Mouse (Mus musculus): Measurements from ENCODE around the gene Msi1. TPM values are rescaled to one million over a fixed set of nuclear protein-coding genes. Genes with fewer than 3 reads are reported as not detected.
"Not testable (repeated sequence)": the region's sequence is repeated elsewhere in the genome, so short reads cannot be mapped to it uniquely, and the experiment has no call there.

Msi1 gene
- polyA plus RNA-seq, 1 experiment from 2014 or later: 12.1 TPM

DNA sequence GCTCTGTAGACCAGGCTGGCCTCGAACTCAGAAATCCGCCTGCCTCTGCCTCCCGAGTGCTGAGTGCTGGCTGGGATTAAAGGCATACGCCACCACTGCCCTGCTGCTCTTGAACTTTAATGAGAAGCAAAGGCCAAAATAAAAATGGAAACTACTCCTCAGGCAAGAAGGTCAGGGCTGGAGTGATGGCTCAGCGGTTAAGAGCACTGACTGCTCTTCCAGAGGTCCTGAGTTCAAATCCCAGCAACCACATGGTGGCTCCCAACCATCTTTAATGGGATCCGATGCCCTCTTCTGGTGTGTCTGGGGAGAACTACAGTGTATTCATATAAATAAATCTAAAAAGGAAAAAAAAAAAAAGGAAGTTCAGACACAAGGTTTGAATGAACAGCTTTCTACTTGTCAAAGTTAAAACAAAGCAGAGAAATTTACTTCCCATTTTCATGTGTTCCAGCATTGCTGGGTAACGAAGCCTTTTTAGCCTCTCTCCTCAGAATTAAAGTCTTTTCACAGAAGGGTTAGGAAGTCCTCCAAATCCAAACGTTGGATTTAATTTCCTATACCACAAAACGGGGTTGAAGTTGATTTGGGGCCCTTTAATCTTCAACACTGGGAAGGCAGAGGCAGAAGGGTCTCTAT, 58.7 kb downstream of the Msi1 start:
- Histone ChIP-seq H3K36me3 (ENCODE audit: insufficient read depth, low read length) (no peaks in the 10 kb centered on the region), H3K4me1 (ENCODE audit: insufficient read depth, low read length) (peaks cover 46% of the 10 kb centered on the region), H3K4me3 (ENCODE audit: low read length) (no peak overlapping the region), H3K27ac (ENCODE audit: low read length) (no peak overlapping the region), H3K27me3 (ENCODE audit: insufficient read depth, low read length) (no peaks in the 10 kb centered on the region), H3K9ac (replicated peaks; ENCODE audit: low read length) (no peak overlapping the region), H3K9me3 (ENCODE audit: low read length) (no peaks in the 10 kb centered on the region), H3K4me2 (replicated peaks; ENCODE audit: low read depth, low read length) (no peak overlapping the region)
- 71% methylated on average over 9 of the region's 9 CpGs for WGBS
- ATAC-seq (ENCODE audit: low FRiP score, low TSS enrichment): no peak

DNA sequence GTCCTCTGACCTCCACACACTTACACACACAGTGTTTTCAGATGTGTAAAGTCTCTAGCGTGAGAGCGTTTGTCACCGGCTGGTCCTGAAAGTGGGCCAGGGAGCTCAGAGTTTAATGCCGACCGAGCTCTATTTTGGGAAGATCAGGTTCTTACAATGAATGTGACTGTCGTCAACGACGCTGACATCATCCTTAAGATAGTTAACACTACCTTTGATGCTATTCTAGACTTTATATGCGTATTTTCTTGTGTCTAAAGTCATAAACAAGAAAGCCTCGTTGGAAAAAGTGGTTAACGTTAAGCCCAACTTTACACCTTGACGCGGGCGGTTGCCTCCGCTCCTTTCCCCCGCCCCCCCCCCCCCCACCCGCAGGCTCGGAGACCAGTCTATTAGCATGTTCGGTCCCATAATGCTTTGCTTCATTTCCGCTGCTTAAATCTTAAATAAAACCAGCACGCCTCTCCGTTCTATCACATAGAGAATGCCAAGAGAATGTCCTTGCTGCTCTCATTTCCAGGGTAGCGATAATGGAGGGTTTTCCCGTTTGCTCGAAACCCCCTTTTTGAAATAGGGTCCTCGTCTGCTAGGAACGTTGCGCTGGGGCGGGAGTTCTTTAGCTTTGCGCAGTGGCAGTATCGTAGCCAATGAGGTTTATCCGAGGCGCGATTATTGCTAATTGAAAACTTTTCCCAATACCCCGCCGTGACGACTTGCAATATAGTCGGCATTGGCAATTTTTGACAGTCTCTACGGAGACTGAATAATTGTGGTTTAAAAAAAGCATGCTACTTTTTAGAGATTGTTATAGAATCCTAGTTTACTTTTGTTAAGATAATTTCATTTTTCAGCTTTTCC, 59.7 kb downstream of the Msi1 start:
- Histone ChIP-seq H3K27me3 (ENCODE audit: insufficient read depth, low read length) (no peaks in the 10 kb centered on the region), H3K9me3 (ENCODE audit: low read length) (no peaks in the 10 kb centered on the region), H3K9ac (replicated peaks; ENCODE audit: low read length) (peak overlapping the region; percentile 84), H3K4me3 (ENCODE audit: low read length) (peak overlapping the region; percentile 51), H3K4me2 (replicated peaks; ENCODE audit: low read depth, low read length) (peak overlapping the region; percentile 73), H3K36me3 (ENCODE audit: insufficient read depth, low read length) (no peaks in the 10 kb centered on the region), H3K27ac (ENCODE audit: low read length) (peak overlapping the region; percentile 100), H3K4me1 (ENCODE audit: insufficient read depth, low read length) (peaks cover 38% of the 10 kb centered on the region)
- peak; percentile 68 for ATAC-seq (ENCODE audit: low FRiP score, low TSS enrichment)
- under 1% methylated on average over 38 of the region's 39 CpGs for WGBS

DNA sequence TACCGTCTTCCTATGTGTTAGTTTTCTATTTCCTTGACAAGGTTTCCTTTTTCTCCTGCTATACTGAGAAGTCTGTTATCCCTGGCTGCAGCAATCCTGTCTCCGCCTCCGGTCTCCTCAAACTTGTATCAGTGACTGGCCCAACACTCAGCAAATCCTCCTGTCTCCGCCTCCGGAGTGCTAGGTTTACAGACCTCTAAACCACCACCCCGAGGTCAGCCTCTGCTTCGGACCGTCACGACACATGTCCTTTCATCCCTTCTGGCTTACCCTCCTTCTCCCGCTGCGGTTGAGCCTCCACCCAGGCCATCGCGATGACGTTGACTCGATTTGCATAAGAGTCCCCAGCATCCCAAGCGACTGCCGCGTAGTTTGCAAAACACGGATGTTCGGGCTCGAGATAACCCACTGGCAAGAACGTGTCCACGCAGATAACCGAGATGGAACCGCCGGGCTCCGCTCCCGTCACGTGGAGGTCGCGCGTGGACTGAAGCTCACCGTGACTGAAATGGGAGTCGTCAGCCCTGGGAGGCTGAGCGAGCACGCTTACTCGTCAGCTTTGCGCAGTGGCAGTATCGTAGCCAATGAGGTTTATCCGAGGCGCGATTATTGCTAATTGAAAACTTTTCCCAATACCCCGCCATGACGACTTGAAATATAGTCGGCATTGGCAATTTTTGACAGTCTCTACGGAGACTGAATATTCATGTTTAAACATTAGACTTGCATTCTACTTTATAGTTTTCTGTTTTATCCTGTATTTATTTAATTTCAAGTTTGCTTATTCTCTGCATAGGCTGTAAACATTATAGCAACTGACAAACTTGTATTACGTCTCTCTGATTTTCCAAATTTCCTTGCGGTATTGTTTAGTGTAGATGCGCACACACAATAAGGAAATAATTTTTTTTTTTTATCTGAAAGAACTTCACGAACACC, 60.6 kb downstream of the Msi1 start:
- H3K36me3 ChIP-seq (ENCODE audit: insufficient read depth, low read length): no peaks in the 10 kb centered on the region
- H3K9me3 ChIP-seq (ENCODE audit: low read length): no peaks in the 10 kb centered on the region
- H3K27ac ChIP-seq (ENCODE audit: low read length): peak overlapping the region; percentile 100
- H3K27me3 ChIP-seq (ENCODE audit: insufficient read depth, low read length): no peaks in the 10 kb centered on the region
- peaks cover 33% of the 10 kb centered on the region for H3K4me1 ChIP-seq (ENCODE audit: insufficient read depth, low read length)
- under 1% methylated on average over 50 of the region's 50 CpGs for WGBS
- H3K4me3 ChIP-seq (ENCODE audit: low read length): peak overlapping the region; percentile 51
- ATAC-seq (ENCODE audit: low FRiP score, low TSS enrichment): peak; percentile 82
- H3K4me2 ChIP-seq (replicated peaks; ENCODE audit: low read depth, low read length): peak overlapping the region; percentile 73
- H3K9ac ChIP-seq (replicated peaks; ENCODE audit: low read length): peak overlapping the region; percentile 90

DNA sequence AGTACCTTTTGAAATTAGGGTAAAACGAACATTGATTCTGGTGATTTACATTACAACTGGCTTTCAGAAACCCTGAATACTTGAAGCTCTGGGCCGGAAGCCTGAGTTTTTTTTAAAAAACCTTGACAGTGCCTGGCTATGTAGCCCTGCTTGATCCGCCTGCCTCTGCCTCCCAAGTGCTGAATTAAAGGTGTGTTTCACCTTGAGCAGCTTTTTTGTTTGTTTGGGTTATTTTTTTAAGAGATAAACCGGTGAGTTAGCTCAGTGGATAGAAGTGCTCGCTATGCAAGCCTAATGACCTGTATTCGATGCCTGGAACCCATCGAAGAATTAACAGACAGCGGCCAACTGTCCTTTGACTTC, 61.2 kb downstream of the Msi1 start:
- WGBS: 9% methylated on average over 8 of the region's 8 CpGs
- no peaks in the 10 kb centered on the region for H3K36me3 ChIP-seq (ENCODE audit: insufficient read depth, low read length)
- no peak overlapping the region for H3K9ac ChIP-seq (replicated peaks; ENCODE audit: low read length)
- ATAC-seq (ENCODE audit: low FRiP score, low TSS enrichment): no peak
- peak overlapping the region; percentile 35; the same call in 1 of the 2 replicates for H3K27ac ChIP-seq (ENCODE audit: low read length)
- H3K4me1 ChIP-seq (ENCODE audit: insufficient read depth, low read length): peaks cover 32% of the 10 kb centered on the region
- no peaks in the 10 kb centered on the region for H3K9me3 ChIP-seq (ENCODE audit: low read length)
- no peaks in the 10 kb centered on the region for H3K27me3 ChIP-seq (ENCODE audit: insufficient read depth, low read length)
- H3K4me3 ChIP-seq (ENCODE audit: low read length): no peak overlapping the region
- H3K4me2 ChIP-seq (replicated peaks; ENCODE audit: low read depth, low read length): peak overlapping the region; percentile 19

DNA sequence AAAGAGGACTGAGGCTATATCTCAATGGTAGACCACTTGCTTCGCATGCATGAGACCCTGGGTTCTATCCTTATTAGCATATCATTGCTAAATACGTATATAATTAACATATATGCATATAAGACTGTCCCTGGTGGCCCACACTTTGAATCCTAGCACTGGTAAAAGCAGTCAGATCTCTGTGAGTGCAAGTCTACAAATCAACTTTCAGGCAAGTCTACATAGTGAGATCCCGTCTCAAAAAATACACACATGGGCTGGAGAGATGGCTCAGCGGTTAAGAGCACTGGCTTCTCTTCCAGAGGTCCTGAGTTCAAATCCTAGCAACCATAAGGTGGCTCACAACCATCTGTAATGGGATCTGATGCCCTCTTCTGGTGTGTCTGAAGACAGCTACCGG, 61.7 kb downstream of the Msi1 start:
- Histone ChIP-seq H3K4me3 (ENCODE audit: low read length) (no peak overlapping the region), H3K9ac (replicated peaks; ENCODE audit: low read length) (no peak overlapping the region), H3K4me2 (replicated peaks; ENCODE audit: low read depth, low read length) (peak overlapping the region; percentile 19), H3K27ac (ENCODE audit: low read length) (no peak overlapping the region), H3K27me3 (ENCODE audit: insufficient read depth, low read length) (no peaks in the 10 kb centered on the region), H3K36me3 (ENCODE audit: insufficient read depth, low read length) (no peaks in the 10 kb centered on the region), H3K4me1 (ENCODE audit: insufficient read depth, low read length) (peaks cover 28% of the 10 kb centered on the region), H3K9me3 (ENCODE audit: low read length) (no peaks in the 10 kb centered on the region)
- 31% methylated on average over 5 of the region's 5 CpGs for WGBS
- ATAC-seq (ENCODE audit: low FRiP score, low TSS enrichment): no peak

DNA sequence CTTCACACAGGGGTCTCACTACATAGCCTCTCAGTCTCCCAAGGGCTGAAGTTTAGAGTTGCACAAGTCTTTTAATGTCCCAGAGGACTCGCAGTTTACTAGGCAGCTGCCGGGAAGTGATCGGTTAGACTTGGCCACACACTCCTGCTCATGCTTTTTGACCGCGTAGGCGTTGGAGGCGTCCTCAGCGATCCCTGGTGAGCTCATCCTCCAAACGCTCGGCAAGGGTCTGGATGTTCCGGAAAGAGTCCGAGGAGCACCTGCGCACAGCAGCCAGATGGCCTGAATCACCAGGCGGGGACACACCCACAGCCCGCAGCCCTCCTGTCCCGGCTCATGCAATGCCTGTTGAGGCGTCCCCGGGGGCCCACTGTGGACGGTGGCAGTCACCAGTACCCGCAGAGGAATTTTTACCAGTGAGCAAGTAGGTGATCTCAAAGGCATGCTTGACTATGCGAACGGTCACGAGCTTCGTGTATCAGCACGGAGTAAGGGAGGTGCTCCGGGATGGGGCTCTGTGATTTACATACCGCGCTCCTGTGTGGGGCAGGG, 62.4 kb downstream of the Msi1 start:
- Histone ChIP-seq H3K4me3 (ENCODE audit: low read length) (peak overlapping the region; percentile 36), H3K36me3 (ENCODE audit: insufficient read depth, low read length) (no peaks in the 10 kb centered on the region), H3K9me3 (ENCODE audit: low read length) (no peaks in the 10 kb centered on the region), H3K27me3 (ENCODE audit: insufficient read depth, low read length) (no peaks in the 10 kb centered on the region), H3K4me1 (ENCODE audit: insufficient read depth, low read length) (peaks cover 25% of the 10 kb centered on the region), H3K27ac (ENCODE audit: low read length) (0 out of 2 replicates have a peak overlapping the region, but pooled peaks have one; percentile 34), H3K4me2 (replicated peaks; ENCODE audit: low read depth, low read length) (peak overlapping the region; percentile 66), H3K9ac (replicated peaks; ENCODE audit: low read length) (peak overlapping the region; percentile 62)
- ATAC-seq (ENCODE audit: low FRiP score, low TSS enrichment): 0 out of 2 replicates have a peak, but pooled peaks have one; percentile 5
- 1% methylated on average over 28 of the region's 28 CpGs for WGBS

DNA sequence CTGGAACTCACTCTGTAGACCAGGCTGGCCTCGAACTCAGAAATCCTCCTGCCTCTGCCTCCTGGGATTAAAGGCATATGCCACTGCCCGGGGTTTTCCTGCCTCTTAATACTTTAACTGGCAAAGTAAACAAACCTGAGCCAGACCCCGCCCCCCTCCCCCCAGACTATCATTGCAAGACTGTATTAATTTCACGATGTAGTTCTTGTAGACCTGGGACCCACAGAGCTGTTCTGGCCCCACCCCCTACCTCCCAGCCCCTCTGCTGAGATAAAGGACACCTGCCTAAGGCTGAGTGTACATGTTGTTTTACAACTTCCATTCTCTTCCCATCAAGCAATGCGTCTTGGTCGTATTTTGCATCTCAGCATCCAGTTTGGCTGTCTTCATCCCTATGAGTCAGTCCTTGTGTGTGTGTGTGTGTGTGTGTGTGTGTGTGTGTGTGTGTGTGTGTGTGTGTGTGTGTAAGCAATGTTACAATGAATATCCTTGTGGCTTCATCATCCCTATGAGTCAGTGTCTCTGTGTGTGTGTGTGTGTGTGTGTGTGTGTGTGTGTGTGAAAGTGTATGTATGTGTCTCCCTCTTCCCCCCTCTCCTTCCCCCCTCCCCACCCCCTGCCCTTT, 63.4 kb downstream of the Msi1 start:
- ATAC-seq (ENCODE audit: low FRiP score, low TSS enrichment): no peak
- Histone ChIP-seq H3K27ac (ENCODE audit: low read length) (no peak overlapping the region), H3K36me3 (ENCODE audit: insufficient read depth, low read length) (no peaks in the 10 kb centered on the region), H3K27me3 (ENCODE audit: insufficient read depth, low read length) (no peaks in the 10 kb centered on the region), H3K4me2 (replicated peaks; ENCODE audit: low read depth, low read length) (no peak overlapping the region), H3K4me1 (ENCODE audit: insufficient read depth, low read length) (peaks cover 25% of the 10 kb centered on the region), H3K4me3 (ENCODE audit: low read length) (no peak overlapping the region), H3K9me3 (ENCODE audit: low read length) (no peaks in the 10 kb centered on the region), H3K9ac (replicated peaks; ENCODE audit: low read length) (no peak overlapping the region)
- 54% methylated on average over 6 of the region's 6 CpGs for WGBS

DNA sequence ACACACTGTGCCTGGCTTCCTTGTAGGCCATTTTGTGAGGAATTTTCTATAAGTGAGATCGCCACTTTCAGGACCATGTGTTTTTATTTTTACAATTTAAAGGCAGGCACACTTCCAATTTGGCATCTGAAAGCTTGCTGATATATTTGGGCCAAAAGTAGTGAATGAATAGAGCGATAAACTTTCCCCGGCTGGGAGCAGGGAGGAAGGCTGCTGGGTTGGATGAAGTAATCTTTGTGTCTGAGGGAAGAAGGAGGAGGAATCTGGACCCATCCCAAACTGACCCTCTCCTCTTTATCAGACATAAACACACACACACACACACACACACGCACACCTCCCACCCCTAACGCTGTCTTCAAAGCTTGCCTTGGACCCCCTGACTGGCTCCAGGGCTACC, 64.0 kb downstream of the Msi1 start:
- no peak for ATAC-seq (ENCODE audit: low FRiP score, low TSS enrichment)
- 56% methylated on average over 5 of the region's 5 CpGs for WGBS
- no peak overlapping the region for H3K27ac ChIP-seq (ENCODE audit: low read length)
- no peak overlapping the region for H3K4me2 ChIP-seq (replicated peaks; ENCODE audit: low read depth, low read length)
- H3K27me3 ChIP-seq (ENCODE audit: insufficient read depth, low read length): no peaks in the 10 kb centered on the region
- H3K9me3 ChIP-seq (ENCODE audit: low read length): no peaks in the 10 kb centered on the region
- H3K36me3 ChIP-seq (ENCODE audit: insufficient read depth, low read length): no peaks in the 10 kb centered on the region
- no peak overlapping the region for H3K4me3 ChIP-seq (ENCODE audit: low read length)
- H3K4me1 ChIP-seq (ENCODE audit: insufficient read depth, low read length): peaks cover 24% of the 10 kb centered on the region
- no peak overlapping the region for H3K9ac ChIP-seq (replicated peaks; ENCODE audit: low read length)

DNA sequence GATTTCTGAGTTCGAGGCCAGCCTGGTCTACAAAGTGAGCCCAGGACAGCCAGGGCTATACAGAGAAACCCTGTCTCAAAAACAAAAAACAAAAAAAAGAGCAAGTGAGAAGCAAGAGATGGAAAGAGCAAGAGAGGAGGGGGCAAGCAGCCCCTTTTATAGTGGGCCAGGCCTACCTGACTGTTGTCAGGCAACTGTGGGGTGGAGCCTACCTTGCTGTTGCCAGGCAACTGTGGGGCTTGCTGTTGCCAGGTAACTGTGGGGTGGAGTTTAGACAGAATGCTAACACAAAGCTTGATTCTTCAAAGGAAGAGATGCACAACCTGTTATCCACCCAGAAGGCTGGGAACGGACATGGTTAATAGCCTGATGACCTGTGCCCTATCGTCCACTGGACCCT, 66.2 kb downstream of the Msi1 start:
- H3K4me1 ChIP-seq (ENCODE audit: insufficient read depth, low read length): peaks cover 22% of the 10 kb centered on the region
- 85% methylated on average over 3 of the region's 3 CpGs for WGBS
- not testable (repeated sequence) for H3K9me3 ChIP-seq (ENCODE audit: low read length); ATAC-seq (ENCODE audit: low FRiP score, low TSS enrichment); H3K4me2 ChIP-seq (replicated peaks; ENCODE audit: low read depth, low read length); H3K9ac ChIP-seq (replicated peaks; ENCODE audit: low read length); H3K36me3 ChIP-seq (ENCODE audit: insufficient read depth, low read length); H3K4me3 ChIP-seq (ENCODE audit: low read length); H3K27me3 ChIP-seq (ENCODE audit: insufficient read depth, low read length); H3K27ac ChIP-seq (ENCODE audit: low read length)
